Mouse (Mus musculus) lung, postnatal 25 days (tissue): ENCODE results near the gene Chil5.
"Not testable (repeated sequence)": the region's sequence is repeated elsewhere in the genome, so short reads cannot be mapped to it uniquely, and the experiment has no call there.

Experiments used
- DNase-seq: peaks from one replicate; pipeline ENCODE4 v3.0.0; 2022; ENCODE audit warnings: low spot score

Gene Chil5

DNA sequence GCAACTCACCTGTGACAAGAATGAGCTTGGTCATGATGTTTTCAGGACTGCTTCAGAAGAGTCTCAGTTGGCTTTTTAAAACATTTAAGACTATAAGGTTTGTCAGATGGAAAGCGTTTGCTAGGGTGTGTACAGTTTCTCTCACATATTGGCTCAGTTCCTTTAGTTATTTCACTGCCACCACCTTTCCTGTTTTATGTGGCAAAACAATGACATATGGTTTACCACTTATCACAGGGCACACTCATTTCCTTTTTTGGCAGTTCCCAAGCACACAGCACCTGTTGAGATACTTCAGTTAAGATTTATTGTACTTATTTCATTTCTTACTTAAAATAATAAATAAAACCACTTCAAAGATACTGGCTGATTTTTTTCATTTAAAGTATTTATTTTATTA, at the start of gene Chil5:
Chil5 (minus strand) TSS at position 34 of the 400 bp plus-strand sequence.
- DNase-seq, result no peak

DNA sequence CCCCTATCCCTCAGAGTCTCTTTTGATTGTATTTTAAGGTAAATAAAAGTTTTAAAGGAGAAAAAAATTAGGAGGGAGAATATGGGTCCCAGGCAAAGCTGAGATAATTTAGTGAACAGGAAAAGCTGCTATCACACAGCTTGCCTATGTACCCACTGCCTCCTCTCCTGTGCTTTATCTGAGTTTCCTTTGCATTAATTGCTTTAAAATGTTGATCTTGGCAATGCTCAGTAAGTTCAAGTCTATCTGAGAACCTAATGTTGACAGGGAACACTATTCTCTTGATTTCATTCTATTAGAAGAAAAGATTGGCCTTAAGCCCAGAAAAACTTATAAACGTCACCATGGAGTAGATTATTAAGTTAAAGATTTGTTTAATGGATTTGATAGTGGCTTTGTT, 42.2 kb upstream of the Chil5 start:
- peak; percentile 0 for DNase-seq

DNA sequence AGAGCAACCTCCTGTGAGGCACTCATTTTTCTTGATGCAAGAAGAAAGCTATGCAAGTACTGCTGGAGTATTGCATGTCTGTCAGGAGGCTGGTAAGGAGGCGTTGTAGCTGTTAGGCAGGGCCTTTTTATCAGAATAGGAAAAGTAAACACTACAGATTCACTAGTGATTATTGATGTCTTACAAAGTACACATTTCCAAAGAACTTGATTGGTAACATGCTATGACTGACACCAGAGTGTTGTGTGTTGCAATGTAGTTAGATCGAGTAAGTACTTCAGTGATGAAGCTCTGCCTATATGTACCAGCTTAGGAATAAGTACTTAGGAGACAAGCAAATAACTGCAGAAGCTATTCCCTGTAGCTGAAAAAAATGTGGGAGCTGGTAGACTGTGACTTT, 38.4 kb upstream of the Chil5 start:
- DNase-seq, result peak; percentile 29

DNA sequence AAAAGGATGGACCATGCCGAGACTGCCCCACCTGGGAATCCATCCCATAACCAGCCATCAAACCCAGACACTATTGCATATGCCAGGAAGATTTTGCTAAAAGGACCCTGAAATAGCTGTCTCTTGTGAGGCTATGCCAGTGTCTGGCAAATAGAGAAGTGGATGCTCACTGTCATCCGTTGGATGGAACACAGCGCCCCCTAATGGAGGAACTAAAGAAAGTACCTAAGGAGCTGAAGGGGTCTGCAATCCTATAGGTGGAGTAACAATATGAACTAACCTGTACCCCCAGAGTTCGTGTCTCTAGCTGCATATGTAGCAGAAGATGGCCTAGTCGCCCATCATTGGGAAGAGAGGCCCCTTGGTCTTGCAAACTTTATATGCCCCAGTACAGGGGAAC, 35.1 kb upstream of the Chil5 start:
- DNase-seq, result not testable (repeated sequence)

DNA sequence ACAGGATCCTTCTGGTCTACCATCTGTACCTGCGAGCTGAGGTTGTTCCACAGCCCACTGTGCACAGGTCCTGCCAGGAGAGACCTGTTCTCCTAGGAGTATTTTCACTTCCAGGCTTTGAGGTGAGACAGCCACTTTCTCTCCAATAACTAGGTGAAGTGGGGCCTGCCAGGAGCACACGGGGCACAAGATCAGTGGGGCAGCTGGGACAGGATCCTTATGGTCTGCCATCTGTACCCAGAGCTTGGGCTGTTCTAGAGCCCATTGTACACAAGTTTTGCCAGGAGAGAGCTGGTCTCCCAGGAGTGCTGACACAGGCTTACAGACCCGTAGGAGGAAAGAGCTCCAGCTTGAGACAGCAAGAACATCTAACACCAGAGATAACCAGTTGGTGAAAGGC, 25.4 kb upstream of the Chil5 start:
- no peak for DNase-seq

DNA sequence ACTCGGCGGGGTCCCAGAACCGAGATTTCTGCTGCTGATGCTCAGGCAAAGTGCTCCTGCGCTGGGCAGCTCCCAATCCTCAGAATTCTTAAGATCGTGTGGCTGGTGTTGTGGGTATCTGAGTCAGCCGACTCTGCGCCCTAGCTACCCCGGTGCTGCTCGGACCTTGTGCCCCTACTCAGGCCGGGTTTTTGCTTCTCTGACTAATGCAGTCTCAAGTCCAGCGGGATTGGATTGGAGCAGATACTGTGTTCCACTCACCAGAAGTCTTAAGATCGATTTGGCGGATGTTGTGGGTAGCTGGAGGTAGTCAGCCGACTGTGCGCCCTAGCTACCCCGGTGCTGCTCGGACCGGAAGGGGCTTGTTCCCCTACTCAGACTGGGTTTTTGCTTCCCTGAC, 19.3 kb upstream of the Chil5 start:
- DNase-seq, result no peak

DNA sequence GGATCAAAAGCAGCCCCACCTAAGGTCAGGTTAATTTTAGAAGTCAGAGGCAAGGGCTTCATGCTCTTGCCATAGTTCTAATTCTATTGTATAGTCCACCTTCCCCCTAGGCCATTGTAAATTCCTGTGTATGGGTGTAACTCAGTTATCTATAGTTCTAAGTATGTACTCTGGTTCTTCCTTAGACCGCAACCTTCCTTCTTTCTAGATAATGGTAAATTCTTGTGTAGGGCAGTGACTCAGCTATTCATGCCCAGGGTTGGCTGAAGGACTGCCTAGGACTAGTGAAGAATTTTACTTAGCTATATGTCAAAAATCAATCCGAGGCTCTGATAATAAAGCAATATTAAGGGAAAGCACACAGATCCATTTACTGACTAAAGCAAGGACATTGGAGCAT, 7.7 kb upstream of the Chil5 start:
- DNase-seq, result no peak

DNA sequence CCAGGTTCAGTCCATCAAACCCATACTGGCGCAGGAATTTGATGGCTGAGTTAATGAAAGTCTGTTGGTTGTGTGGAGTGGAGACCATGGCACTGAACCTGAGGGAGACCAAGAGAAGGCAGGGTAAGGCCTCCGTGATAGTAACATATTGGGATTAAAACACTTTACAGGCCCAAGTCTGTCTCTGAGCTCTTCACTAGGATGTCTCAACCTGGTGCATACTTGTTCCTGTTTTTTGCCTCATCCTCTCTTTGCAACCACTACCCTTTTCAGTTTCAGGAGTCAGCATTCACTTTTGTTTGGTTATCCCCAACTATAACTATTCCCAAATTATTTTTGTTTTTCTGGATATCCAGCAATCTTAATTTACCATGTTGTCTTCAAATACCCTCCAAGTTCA, 8.5 kb downstream of the Chil5 start:
- DNase-seq, result no peak

DNA sequence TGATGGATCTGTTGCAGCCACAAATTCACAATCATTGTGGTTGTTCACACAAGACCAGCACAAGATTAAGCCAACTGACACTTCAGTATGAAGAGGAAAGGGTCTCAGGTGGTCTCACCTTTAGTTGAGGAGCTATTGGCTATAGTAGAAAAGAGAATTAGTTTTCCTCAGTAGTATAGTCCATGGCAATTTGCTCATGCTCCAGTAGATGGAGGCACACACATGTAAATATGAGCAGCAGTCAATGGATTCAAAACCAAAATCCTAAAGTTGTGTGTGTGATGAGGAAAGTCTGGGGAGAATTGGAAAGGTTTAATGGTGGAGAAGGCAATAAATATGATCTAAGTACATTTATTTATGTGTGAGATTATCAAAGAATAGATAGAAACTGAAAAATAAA, 10.8 kb downstream of the Chil5 start:
- DNase-seq, result no peak

DNA sequence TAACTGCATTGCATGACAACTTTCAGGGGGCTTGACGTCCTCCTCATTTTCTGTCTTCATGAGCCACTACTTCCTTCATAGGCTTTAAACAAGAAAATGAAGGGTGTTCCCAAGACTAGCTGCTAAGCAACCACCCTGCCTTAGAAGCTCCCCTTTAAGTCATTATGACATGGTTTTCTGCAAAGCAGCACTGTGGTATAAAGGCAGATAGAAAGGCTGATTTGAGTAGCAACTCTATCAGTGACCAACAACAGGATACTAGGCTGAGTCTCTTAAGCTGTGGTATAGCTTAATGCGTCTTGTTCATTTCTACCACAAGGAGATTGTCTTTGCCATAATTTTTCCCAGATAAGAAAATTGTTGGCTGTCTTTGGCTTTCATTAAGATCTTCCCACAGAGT, 18.1 kb downstream of the Chil5 start, which contains the start of gene Pifo:
Pifo (minus strand) TSS at position 101 of the 400 bp plus-strand sequence.
- no peak for DNase-seq

DNA sequence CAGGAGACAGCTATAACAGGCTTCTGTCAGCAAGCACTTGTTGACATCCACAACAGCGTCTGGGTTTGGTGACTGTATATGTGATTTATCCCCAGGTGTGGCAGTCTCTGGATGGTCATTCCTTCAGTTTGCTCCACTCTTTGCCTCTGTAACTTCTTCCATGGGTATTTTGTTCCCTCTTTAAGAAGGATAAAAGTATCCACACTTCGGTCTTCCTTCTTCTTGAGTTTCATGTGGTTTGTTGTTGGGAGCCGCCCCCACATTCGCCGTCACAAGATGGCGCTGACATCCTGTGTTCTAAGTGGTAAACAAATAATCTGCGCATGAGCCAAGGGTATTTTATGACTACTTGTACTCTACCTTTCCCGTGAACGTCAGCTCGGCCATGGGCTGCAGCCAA, 29.3 kb downstream of the Chil5 start:
- DNase-seq, result not testable (repeated sequence)

DNA sequence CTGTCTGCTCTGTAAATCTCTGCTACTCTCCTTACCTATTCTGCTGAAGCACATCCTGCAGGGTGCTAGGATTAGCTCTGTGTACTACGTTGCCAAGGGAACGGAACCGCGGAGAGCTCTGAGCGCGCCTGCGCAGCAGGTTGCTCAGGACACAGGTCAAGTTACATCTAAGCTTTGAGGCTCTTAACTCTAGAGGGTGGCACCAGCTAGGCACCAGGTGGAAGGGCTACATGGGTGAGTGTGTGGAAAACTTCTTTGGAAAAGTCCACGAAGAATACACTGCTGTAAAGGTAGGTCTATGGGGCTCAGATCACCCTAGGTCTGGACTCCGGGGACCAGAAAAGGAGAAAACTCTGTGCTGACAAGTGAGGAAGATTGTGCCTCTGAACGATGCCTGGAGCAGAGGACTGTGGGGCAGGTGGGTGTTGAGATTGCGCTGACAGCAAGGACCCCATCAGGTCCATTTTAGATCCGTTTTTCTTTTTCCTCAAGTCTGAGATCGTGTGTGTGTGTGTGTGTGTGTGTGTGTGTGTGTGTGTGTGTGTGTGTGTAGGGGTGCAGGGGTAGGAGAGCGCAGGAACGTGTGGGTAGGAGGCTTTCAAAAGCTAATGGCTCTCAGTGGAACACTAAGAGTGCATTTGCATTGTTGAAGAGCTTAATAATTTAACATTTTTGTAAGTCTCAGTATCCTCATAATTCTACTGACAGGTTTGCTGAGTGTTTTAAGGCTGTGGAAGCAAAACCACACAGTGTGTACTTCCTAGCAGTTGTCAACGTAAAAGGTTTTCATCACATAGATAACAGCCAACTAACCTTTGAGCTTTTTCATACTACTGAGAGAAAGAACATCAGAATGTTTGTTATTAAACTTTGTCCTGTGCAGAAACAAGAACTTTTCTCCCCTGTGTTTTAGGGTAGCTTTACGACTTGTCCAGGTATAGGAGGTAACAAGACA, 30.9 kb downstream of the Chil5 start:
- peak; percentile 69 for DNase-seq

DNA sequence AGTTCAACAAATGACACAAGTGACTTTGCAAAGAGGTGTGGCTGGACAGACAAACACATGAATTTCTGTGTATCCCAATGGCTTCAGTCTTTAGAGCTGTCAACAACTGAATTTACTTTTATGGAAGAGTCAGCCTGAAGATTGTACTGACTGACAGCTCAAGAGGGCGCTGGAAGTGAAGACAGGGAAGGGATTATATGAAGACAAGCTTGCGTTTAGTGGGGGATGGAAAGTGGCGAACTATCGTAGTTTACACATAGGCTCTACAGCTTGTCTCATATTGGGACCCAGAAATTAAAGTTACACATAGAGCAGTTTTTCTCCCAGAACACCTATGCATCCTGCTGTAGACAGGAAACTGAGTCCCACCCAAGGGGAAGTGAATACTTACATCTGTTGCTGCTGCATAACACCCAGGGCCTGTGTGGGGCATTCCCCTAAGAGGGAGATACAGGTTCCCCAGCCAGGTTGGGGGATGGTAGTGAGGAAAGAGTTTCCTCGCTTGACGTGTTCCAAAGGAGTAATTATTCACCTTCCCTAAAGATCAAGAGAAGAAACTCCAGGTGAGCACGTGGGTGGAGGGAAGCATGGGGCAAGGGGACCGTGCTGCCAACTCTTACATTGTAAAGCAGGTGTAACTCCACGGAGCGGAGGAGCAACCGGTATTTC, 31.8 kb downstream of the Chil5 start:
- no peak for DNase-seq

DNA sequence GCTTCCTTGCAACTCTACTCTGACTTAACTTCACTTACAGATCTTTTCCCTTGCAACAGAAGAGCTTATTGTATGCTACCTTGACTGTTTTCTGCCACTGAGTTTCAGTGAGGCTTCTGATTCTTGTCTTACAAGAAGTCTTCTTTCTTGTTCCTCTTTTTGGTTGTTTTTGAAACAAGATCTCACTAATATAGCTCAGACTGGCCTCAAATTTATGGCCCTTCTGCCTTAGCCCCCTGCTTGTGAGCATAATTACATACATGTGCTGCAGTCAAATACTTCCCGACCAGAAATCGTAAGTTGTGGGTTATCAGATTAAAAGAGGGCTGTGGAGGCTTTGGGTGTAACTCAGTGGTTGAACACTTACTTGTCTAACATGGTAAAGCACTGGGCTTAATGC, 37.9 kb downstream of the Chil5 start:
- no peak for DNase-seq

DNA sequence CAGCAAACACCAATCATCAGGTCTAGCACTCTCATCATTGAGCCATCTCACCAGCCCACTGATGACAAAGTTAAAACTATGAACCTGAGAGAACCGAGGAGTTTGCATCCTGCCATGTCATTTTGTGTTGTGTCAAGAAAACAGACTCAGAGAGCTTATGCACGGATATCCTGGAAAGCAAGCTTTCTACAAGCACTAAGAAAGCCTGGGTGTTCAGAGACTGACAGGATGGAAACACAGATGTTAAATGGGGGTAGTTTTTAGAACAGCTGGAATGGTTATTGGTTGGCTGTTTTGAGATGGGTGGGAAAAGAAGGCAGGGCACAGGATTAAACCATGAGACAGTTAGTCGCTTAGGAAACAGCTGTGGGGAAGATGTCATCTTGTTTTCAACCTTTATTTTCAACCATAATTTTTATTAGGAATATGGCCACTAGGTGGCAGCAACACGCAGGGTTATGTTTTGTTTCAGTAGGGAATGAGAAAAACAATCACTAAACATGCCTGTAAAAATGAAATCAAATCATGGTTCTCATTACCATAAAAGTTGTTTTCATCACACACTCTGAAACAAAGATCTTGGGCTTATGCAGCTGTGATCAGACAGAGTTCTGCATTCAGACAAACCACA, 40.8 kb downstream of the Chil5 start:
- peak; percentile 63 for DNase-seq

DNA sequence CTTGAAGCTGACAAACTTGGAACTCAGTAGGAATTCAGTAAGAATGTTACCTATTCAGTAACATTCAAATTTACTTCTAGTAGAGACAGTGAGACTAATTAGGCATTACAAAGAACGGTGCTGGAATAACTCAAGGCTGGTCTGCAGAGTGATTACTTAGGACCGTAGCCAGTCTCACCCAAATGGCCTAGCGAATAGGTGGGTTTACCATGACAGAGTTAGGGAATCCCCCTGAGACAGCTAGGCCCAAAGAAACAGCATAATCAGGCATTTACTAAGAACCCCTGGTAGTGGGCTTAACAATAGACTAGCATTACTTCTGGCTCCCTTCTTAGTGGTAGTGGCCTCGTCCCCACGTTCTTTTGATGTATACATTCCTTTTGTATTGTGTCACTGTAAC, 43.0 kb downstream of the Chil5 start:
- DNase-seq, result not testable (repeated sequence)

DNA sequence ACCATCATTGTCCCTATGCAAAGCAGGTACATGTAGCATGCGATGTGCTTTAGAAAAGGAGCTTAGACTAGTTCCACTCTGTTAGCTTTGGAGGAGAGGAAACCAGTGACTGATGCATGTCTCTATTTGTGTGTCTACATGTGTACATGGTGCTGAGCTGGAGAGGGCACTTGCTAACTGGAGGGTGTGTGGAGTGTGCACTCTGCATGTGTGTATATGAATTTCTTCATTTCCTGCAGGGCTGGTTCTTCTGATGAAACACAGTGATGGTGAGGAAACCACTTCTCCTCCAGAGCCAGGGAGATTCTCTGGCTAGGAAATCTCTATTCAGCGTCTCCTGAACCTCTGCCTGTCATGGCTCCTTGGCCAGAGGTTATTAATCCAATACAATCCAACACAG, 58.4 kb downstream of the Chil5 start:
- DNase-seq, result peak; percentile 11

DNA sequence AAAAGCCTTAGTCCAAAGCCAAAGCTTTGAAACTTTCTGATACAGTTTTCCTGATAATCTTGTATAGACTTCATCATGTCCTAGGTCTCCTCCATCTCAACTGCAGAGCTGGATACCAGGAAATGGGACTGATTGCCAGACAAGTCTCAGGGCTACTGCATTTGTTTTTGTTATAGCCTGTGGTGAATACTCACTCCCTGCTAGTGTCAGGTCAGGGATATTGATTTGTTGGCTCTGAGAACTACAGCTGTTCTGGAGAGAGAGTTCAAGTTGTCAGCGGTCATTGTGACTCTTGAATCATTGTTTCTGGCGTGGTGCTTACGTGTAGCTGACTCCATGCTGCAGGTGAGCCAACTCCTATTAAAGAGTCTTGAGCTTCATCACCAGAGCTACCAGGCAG, 59.2 kb downstream of the Chil5 start, which contains the start of gene Ovgp1:
Ovgp1 (plus strand) TSS at position 301 of the 400 bp plus-strand sequence.
- DNase-seq, result no peak

DNA sequence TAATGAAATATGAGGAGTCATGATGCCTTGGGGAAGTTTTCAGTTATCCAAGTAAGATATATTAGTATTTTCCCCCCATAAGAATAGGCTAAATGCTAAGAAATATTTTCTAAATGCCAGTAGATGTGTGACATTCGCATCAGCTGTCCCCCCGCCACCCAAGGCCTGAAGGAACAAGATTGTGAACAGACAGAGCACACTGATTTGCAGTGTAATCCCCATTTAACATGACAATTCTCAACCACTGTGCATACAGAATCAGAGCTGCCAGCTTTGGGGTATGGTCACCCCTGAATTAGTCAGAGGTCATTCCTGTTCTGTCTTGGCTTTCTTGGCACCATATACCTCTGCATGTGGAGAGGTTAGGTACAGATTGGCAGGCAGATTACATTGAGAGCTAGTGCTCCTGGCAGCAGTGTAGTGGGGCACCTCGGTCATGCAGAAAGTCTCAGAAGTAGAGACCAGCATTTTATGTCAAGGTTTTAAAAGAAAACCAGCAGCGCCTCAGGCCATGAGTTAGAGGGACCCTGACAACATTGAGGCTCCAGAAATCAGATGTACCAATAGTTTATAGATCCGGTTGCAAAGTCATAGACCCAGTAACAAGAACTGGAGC, 60.7 kb downstream of the Chil5 start:
- no peak for DNase-seq
